Mouse (Mus musculus) liver, embryonic 12.5 days (tissue): Measurements from ENCODE around the gene Cxcl3. TPM values are rescaled to one million over a fixed set of nuclear protein-coding genes. Genes with fewer than 3 reads are reported as not detected.
"Not testable (repeated sequence)": the region's sequence is repeated elsewhere in the genome, so short reads cannot be mapped to it uniquely, and the experiment has no call there.

Experiments used
- ATAC-seq: fragments of 200-750 bp; cut with Nextera tagmentation; 2 replicates; pipeline ENCODE4 v1.8.0; 2017; ENCODE audit warnings: moderate number of reproducible peaks, mild to moderate bottlenecking, moderate library complexity
- H3K27ac ChIP-seq: fragments of 300-500 bp; sonication (generic); 2 replicates; pipeline ENCODE4 v1.5.1; 2016; ENCODE audit warnings: mild to moderate bottlenecking
- H3K27me3 ChIP-seq: fragments of 300-500 bp; sonication (generic); replicated peaks from 2 replicates; pipeline ENCODE4 v1.6.1; 2016; ENCODE audit warnings: mild to moderate bottlenecking, moderate library complexity
- H3K36me3 ChIP-seq: fragments of 300-500 bp; sonication (generic); 2 replicates; pipeline ENCODE4 v1.6.1; 2016; ENCODE audit warnings: mild to moderate bottlenecking, moderate library complexity
- H3K4me1 ChIP-seq: fragments of 300-500 bp; sonication (generic); 2 replicates; pipeline ENCODE4 v1.6.1; 2016
- H3K4me2 ChIP-seq: fragments of 300-500 bp; sonication (generic); 2 replicates; pipeline ENCODE4 v1.6.1; 2016; ENCODE audit warnings: mild to moderate bottlenecking, moderate library complexity
- H3K4me3 ChIP-seq: fragments of 300-500 bp; sonication (generic); 2 replicates; pipeline ENCODE4 v1.5.1; 2016; ENCODE audit warnings: mild to moderate bottlenecking, moderate library complexity
- H3K9ac ChIP-seq: fragments of 300-500 bp; sonication (generic); 2 replicates; pipeline ENCODE4 v1.6.1; 2016; ENCODE audit warnings: mild to moderate bottlenecking, moderate library complexity
- H3K9me3 ChIP-seq: fragments of 300-500 bp; sonication (generic); replicated peaks from 2 replicates; pipeline ENCODE4 v1.6.1; 2016; ENCODE audit warnings: mild to moderate bottlenecking, moderate library complexity
- WGBS: fragments of 180-500 bp; shearing (Covaris S2); methylation state at CpG from one replicate; pipeline ENCODE4 v1.1.7; 2016; ENCODE audit not compliant: insufficient replicate concordance; 5-methylcytosine and 5-hydroxymethylcytosine counted together
- microRNA-seq: library from miRNA; unstranded; fragments of <30 nt; microRNA quantifications from one replicate; pipeline ENCODE4, GENCODE M21; 2017
- polyA plus RNA-seq: library from polyadenylated mRNA; unstranded; fragments of >200 nt; fragmentation: Nextera tagmentation; extraction: Ambion mirVana; gene quantifications from 2 replicates; pipeline ENCODE4 v1.2.1, GENCODE M21; 2016

The Cxcl3 gene
- polyA plus RNA-seq, 1 experiment from 2014 or later = not detected

GRCm38 (mm10) chr5:90795392-90795791, 9.5 kb downstream of the Cxcl3 start:
- 56% methylated on average over 2 of the region's 2 CpGs for WGBS
- not testable (repeated sequence) for H3K9ac ChIP-seq, H3K4me2 ChIP-seq, H3K27ac ChIP-seq, ATAC-seq, H3K4me3 ChIP-seq, H3K9me3 ChIP-seq, H3K27me3 ChIP-seq, H3K36me3 ChIP-seq, H3K4me1 ChIP-seq

- no peak overlapping the region for H3K4me3 ChIP-seq
- H3K27me3 ChIP-seq = no peaks in the 10 kb centered on the region
- no peaks in the 10 kb centered on the region for H3K9me3 ChIP-seq
- no peaks in the 10 kb centered on the region for H3K4me1 ChIP-seq
- H3K9ac ChIP-seq = no peak overlapping the region
- H3K4me2 ChIP-seq = no peak overlapping the region
- ATAC-seq = no peak
- no peaks in the 10 kb centered on the region for H3K36me3 ChIP-seq
- H3K27ac ChIP-seq = no peak overlapping the region
These were observed 18.7 kb downstream of the Cxcl3 start for GRCm38 (mm10) chr5:90804574-90804973.

DNA sequence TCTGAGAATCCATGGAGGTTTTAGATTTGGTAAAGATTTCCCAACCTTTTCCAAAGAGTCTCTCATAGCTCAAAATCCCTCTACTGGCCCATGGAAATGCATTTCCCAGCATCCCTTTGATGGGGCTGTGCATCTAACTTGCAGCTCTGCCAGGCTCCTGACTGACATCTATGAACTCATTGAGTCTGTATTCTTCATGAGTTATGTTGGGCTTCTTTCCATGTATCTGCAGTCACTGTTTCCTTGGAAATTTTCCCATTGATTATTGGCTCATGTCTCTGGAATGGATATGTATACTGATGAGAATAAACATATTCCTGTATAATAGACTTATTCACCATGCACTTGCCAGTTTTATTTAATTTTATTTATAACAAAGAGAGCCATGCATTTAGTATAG, 20.1 kb downstream of the Cxcl3 start:
- Histone ChIP-seq H3K9ac (no peak overlapping the region), H3K27me3 (no peaks in the 10 kb centered on the region), H3K4me3 (no peak overlapping the region), H3K4me1 (no peaks in the 10 kb centered on the region), H3K27ac (no peak overlapping the region), H3K9me3 (no peaks in the 10 kb centered on the region), H3K4me2 (no peak overlapping the region), H3K36me3 (no peaks in the 10 kb centered on the region)
- ATAC-seq = no peak

- ATAC-seq = no peak
- H3K9me3 ChIP-seq = no peaks in the 10 kb centered on the region
- H3K4me2 ChIP-seq = no peak overlapping the region
- no peaks in the 10 kb centered on the region for H3K4me1 ChIP-seq
- H3K9ac ChIP-seq = no peak overlapping the region
- H3K4me3 ChIP-seq = no peak overlapping the region
- no peaks in the 10 kb centered on the region for H3K27me3 ChIP-seq
- H3K27ac ChIP-seq = no peak overlapping the region
- H3K36me3 ChIP-seq = no peaks in the 10 kb centered on the region
- WGBS = 61% methylated on average over 3 of the region's 3 CpGs
These were observed 21.5 kb downstream of the Cxcl3 start for GRCm38 (mm10) chr5:90807176-90807950.

- Histone ChIP-seq H3K9ac (no peak overlapping the region), H3K36me3 (no peaks in the 10 kb centered on the region), H3K27ac (no peak overlapping the region), H3K4me3 (no peak overlapping the region), H3K4me2 (no peak overlapping the region), H3K9me3 (no peaks in the 10 kb centered on the region), H3K27me3 (no peaks in the 10 kb centered on the region), H3K4me1 (no peaks in the 10 kb centered on the region)
- no peak for ATAC-seq
These were observed 33.9 kb downstream of the Cxcl3 start for GRCm38 (mm10) chr5:90819756-90820155.

GRCm38 (mm10) chr5:90832145-90832767, 46.4 kb downstream of the Cxcl3 start:
- Histone ChIP-seq H3K4me1 (no peaks in the 10 kb centered on the region), H3K4me3 (no peak overlapping the region), H3K36me3 (no peaks in the 10 kb centered on the region), H3K27me3 (no peaks in the 10 kb centered on the region), H3K9me3 (no peaks in the 10 kb centered on the region), H3K4me2 (no peak overlapping the region), H3K27ac (no peak overlapping the region), H3K9ac (no peak overlapping the region)
- no peak for ATAC-seq
- 66% methylated on average over 11 of the region's 11 CpGs for WGBS

GRCm38 (mm10) chr5:90832768-90833388, 47.0 kb downstream of the Cxcl3 start:
- no peak overlapping the region for H3K4me3 ChIP-seq
- no peaks in the 10 kb centered on the region for H3K9me3 ChIP-seq
- H3K4me1 ChIP-seq = no peaks in the 10 kb centered on the region
- no peaks in the 10 kb centered on the region for H3K27me3 ChIP-seq
- 72% methylated on average over 8 of the region's 8 CpGs for WGBS
- H3K9ac ChIP-seq = no peak overlapping the region
- no peak for ATAC-seq
- no peak overlapping the region for H3K27ac ChIP-seq
- no peak overlapping the region for H3K4me2 ChIP-seq
- H3K36me3 ChIP-seq = no peaks in the 10 kb centered on the region

GRCm38 (mm10) chr5:90834436-90834835, 48.5 kb downstream of the Cxcl3 start:
- no peak for ATAC-seq
- Histone ChIP-seq H3K27ac (no peak overlapping the region), H3K36me3 (no peaks in the 10 kb centered on the region), H3K9ac (no peak overlapping the region), H3K9me3 (no peaks in the 10 kb centered on the region), H3K27me3 (no peaks in the 10 kb centered on the region), H3K4me3 (no peak overlapping the region), H3K4me1 (no peaks in the 10 kb centered on the region), H3K4me2 (no peak overlapping the region)
- 78% methylated on average over 4 of the region's 4 CpGs for whole genome bisulfite sequencing

GRCm38 (mm10) chr5:90838582-90838981, 52.7 kb downstream of the Cxcl3 start:
- no peak for ATAC-seq
- Histone ChIP-seq H3K9me3 (no peaks in the 10 kb centered on the region), H3K9ac (no peak overlapping the region), H3K27me3 (no peaks in the 10 kb centered on the region), H3K4me2 (no peak overlapping the region), H3K36me3 (no peaks in the 10 kb centered on the region), H3K4me1 (no peaks in the 10 kb centered on the region), H3K27ac (no peak overlapping the region), H3K4me3 (no peak overlapping the region)
- WGBS = 66% methylated on average over 5 of the region's 5 CpGs

Small RNA genes within 50 kb of the gene (microRNA-seq; reads per million reads assigned to microRNA genes)
- not detected for gene Gm24322

Other genes with a start within 250 kb of the Cxcl3 start
- 0.12 and 0.25 TPM in 2 replicates for gene 5830473C10Rik, start 225.0 kb upstream of the Cxcl3 start, polyA plus RNA-seq
- gene Rassf6, start 145.4 kb upstream of the Cxcl3 start, polyA plus RNA-seq = 4.3 and 5.0 TPM in 2 replicates
- 1.3 and 1.5 TPM in 2 replicates for gene Cxcl5, start 26.7 kb upstream of the Cxcl3 start, polyA plus RNA-seq
- gene Ppbp, start 17.6 kb upstream of the Cxcl3 start, polyA plus RNA-seq = 164 and 174 TPM in 2 replicates
- gene Pf4, start 13.7 kb upstream of the Cxcl3 start, polyA plus RNA-seq = 746 and 863 TPM in 2 replicates
- not detected in 2 replicates for gene Cxcl15, start 8.4 kb downstream of the Cxcl3 start, polyA plus RNA-seq
- gene Cxcl1, start 105.1 kb downstream of the Cxcl3 start, polyA plus RNA-seq = 0.21 and 0.24 TPM in 2 replicates
- gene Cxcl2, start 117.8 kb downstream of the Cxcl3 start, polyA plus RNA-seq = 0.44 TPM in 1 of 2 replicates, not detected in the other
- 11.4 and 13.9 TPM in 2 replicates for gene Mthfd2l, start 145.0 kb downstream of the Cxcl3 start, polyA plus RNA-seq
- 0.07 TPM in 1 of 2 replicates, not detected in the other for gene Epgn, start 241.4 kb downstream of the Cxcl3 start, polyA plus RNA-seq